Mouse (Mus musculus) urinary bladder, postnatal 36 days (tissue): Measurements from ENCODE around the gene Ssu2.

Experiments used
- DNase-seq, 2 experiments: peaks; one replicate each; pipeline ENCODE4 v3.0.0; 2022; ENCODE audit warnings: low spot score in 2 of 2, mixed read lengths in 1 of 2

Gene Ssu2

GRCm38 (mm10) chr6:112339016-112339415, 48.8 kb downstream of the Ssu2 start:
- no peak for DNase-seq

- no peak for DNase-seq
These were observed 50.2 kb downstream of the Ssu2 start for GRCm38 (mm10) chr6:112337667-112338066.

GRCm38 (mm10) chr6:112333930-112334329, 53.9 kb downstream of the Ssu2 start:
- no peak for DNase-seq

GRCm38 (mm10) chr6:112331223-112331598, 56.6 kb downstream of the Ssu2 start:
- DNase-seq = no peak

GRCm38 (mm10) chr6:112330520-112331222, 57.2 kb downstream of the Ssu2 start:
- DNase-seq = no peak

GRCm38 (mm10) chr6:112327793-112328192, 60.0 kb downstream of the Ssu2 start:
- no peak for DNase-seq

GRCm38 (mm10) chr6:112325213-112325612, 62.6 kb downstream of the Ssu2 start:
- no peak for DNase-seq

- DNase-seq = no peak
These were observed 64.9 kb downstream of the Ssu2 start for GRCm38 (mm10) chr6:112322916-112323315.

- no peak for DNase-seq
These were observed 67.1 kb downstream of the Ssu2 start for GRCm38 (mm10) chr6:112320679-112321078.

GRCm38 (mm10) chr6:112319449-112319848, 68.4 kb downstream of the Ssu2 start:
- DNase-seq = no peak

- no peak for DNase-seq
These were observed 76.4 kb downstream of the Ssu2 start for GRCm38 (mm10) chr6:112311385-112311784.

- DNase-seq = no peak
These were observed 78.4 kb downstream of the Ssu2 start for GRCm38 (mm10) chr6:112309330-112309938.
